Mouse (Mus musculus): ENCODE results near the gene Dhx38. TPM values are rescaled to one million over a fixed set of nuclear protein-coding genes. Genes with fewer than 3 reads are reported as not detected.
A peak's percentile ranks its signal among the peaks of the same experiment; 100 is the strongest.

The Dhx38 gene
- polyA plus RNA-seq, 1 experiment, result 22.1 TPM

DNA sequence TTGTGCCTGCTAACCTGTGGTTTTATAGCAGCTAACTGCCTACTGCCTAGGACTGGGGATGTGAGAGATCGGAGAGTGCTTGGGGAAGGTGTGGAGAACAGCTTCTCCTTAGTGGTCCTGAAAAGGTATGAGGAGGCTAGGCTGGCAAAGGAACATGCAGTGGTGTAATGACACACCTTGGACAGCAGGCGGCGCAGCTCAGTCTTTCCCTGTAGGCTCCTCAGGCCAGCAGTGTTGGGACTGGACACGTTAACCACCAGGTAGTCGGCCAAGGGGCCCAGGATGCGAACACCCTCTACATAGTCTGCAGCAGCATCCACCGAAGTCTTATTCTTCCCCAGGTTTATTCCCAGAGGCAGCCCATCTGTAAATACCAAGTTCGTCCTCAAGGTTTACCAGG, 30.2 kb upstream of the Dhx38 start:
- no peak overlapping the region for H3K27ac ChIP-seq (ENCODE audit: insufficient read depth, low read depth, low read length)
- no peak overlapping the region for H3K4me3 ChIP-seq (ENCODE audit: low read depth, low read length)
- peaks cover 10% of the 10 kb centered on the region for H3K36me3 ChIP-seq (ENCODE audit: control insufficient read depth, insufficient read depth, low read length)
- no peaks in the 10 kb centered on the region for H3K4me1 ChIP-seq (ENCODE audit: control insufficient read depth, insufficient read depth, insufficient read length, low read length)
- no peaks in the 10 kb centered on the region for H3K27me3 ChIP-seq (ENCODE audit: control insufficient read depth, insufficient read depth, low read length)
- WGBS, result 44% methylated on average over 8 of the region's 8 CpGs
- no peak for TF ChIP-seq POLR2A (IDR thresholded peaks at IDR 0.05; ENCODE audit: low read depth, low read length)
- TF ChIP-seq CTCF (IDR thresholded peaks at IDR 0.05; ENCODE audit: extremely low read depth, insufficient read length, insufficient replicate concordance, low read depth, low read length), result peak; percentile 85; the same call in 1 of the 2 replicates

DNA sequence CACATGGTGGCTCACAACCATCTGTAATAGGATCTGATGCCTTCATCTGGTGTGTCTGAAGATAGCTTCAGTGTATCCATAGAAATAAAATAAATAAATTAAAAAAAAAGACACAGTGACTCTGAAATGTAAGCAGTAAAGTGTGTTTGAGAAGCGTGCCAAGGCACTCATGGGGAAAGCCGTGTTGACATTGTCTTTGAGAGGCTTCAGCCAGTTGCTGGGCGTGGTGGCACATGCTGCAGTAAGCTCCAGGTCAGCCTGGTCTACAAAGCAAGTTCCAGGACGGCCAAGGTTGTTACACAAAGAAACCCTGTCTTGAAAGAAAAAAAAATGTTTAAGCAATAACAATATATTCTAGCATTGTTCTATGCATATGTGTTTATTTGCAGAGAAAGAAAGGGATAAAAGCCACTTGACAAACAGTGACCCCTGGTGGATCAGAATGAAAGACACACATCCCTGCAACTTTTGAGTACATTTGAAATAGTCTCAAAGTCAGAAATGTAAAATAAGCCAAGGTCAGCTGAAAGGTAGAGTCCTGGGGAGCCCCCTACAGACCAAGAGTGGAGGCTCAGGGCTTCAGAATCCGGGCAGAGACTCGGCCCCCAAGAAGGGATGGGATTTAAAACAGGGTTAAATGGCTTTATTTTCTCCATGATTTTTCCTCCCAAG, 27.6 kb upstream of the Dhx38 start:
- H3K4me1 ChIP-seq (ENCODE audit: control insufficient read depth, insufficient read depth, insufficient read length, low read length), result no peaks in the 10 kb centered on the region
- TF ChIP-seq CTCF (IDR thresholded peaks at IDR 0.05; ENCODE audit: extremely low read depth, insufficient read length, insufficient replicate concordance, low read depth, low read length) (peak; percentile 18; the same call in 1 of the 2 replicates), POLR2A (IDR thresholded peaks at IDR 0.05; ENCODE audit: low read depth, low read length) (no peak)
- no peaks in the 10 kb centered on the region for H3K27me3 ChIP-seq (ENCODE audit: control insufficient read depth, insufficient read depth, low read length)
- 59% methylated on average over 6 of the region's 6 CpGs for WGBS
- H3K27ac ChIP-seq (ENCODE audit: insufficient read depth, low read depth, low read length), result no peak overlapping the region
- no peak overlapping the region for H3K4me3 ChIP-seq (ENCODE audit: low read depth, low read length)
- H3K36me3 ChIP-seq (ENCODE audit: control insufficient read depth, insufficient read depth, low read length), result peaks cover 8% of the 10 kb centered on the region; the same call in 1 of the 2 replicates

GRCm38 (mm10) chr8:109592164-109592563, 26.5 kb upstream of the Dhx38 start:
- TF ChIP-seq POLR2A (IDR thresholded peaks at IDR 0.05; ENCODE audit: low read depth, low read length) (no peak), CTCF (IDR thresholded peaks at IDR 0.05; ENCODE audit: extremely low read depth, insufficient read length, insufficient replicate concordance, low read depth, low read length) (no peak)
- Histone ChIP-seq H3K27me3 (ENCODE audit: control insufficient read depth, insufficient read depth, low read length) (no peaks in the 10 kb centered on the region), H3K27ac (ENCODE audit: insufficient read depth, low read depth, low read length) (no peak overlapping the region), H3K36me3 (ENCODE audit: control insufficient read depth, insufficient read depth, low read length) (peaks cover 8% of the 10 kb centered on the region; the same call in 1 of the 2 replicates), H3K4me3 (ENCODE audit: low read depth, low read length) (no peak overlapping the region), H3K4me1 (ENCODE audit: control insufficient read depth, insufficient read depth, insufficient read length, low read length) (no peaks in the 10 kb centered on the region)
- WGBS, result 92% methylated on average over 5 of the region's 5 CpGs

DNA sequence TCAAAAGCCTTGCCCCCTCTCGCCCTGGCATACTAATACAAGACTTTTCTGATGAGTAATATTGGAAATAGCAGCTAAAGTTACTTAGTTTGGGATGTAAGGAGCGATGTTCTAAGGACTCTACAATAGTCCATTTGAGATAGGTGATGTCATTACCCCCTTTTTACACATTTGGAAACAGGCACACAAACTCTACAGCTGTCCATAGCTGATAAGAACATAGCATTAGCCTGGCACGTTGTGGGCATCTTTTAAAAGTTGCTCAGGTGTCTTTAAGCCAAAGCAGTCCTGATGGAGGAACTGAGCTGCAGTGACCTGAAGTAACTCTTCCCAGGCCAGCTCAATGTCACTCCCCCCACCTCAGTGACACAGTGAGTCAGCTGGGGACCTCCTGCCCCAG, 25.7 kb upstream of the Dhx38 start:
- Histone ChIP-seq H3K27ac (ENCODE audit: insufficient read depth, low read depth, low read length) (no peak overlapping the region), H3K27me3 (ENCODE audit: control insufficient read depth, insufficient read depth, low read length) (no peaks in the 10 kb centered on the region), H3K36me3 (ENCODE audit: control insufficient read depth, insufficient read depth, low read length) (peaks cover 8% of the 10 kb centered on the region; the same call in 1 of the 2 replicates), H3K4me3 (ENCODE audit: low read depth, low read length) (no peak overlapping the region), H3K4me1 (ENCODE audit: control insufficient read depth, insufficient read depth, insufficient read length, low read length) (no peaks in the 10 kb centered on the region)
- TF ChIP-seq POLR2A (IDR thresholded peaks at IDR 0.05; ENCODE audit: low read depth, low read length), result no peak
- whole genome bisulfite sequencing, result 80% methylated on average over 3 of the region's 3 CpGs

DNA sequence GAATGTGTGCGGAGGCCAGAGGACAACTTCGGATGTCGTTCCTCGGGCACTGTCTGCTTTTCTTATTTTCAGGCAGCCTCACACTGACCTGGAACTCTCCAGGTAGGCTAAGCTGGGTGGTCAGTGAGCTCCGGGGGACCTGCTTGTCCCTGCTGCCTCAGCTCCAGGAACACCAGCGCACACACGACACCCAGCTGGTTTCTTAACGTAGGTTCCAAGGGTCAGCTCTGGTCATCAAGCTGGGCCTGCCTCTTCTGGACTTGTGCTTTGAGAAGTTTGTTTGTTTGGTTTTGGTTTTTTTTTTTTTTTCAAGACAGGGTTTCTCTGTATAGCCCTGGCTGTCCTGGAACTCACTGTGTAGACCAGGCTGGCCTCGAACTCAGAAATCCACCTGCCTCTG, 25.2 kb upstream of the Dhx38 start:
- H3K36me3 ChIP-seq (ENCODE audit: control insufficient read depth, insufficient read depth, low read length), result peaks cover 8% of the 10 kb centered on the region; the same call in 1 of the 2 replicates
- H3K4me3 ChIP-seq (ENCODE audit: low read depth, low read length), result no peak overlapping the region
- TF ChIP-seq CTCF (IDR thresholded peaks at IDR 0.05; ENCODE audit: extremely low read depth, insufficient read length, insufficient replicate concordance, low read depth, low read length) (no peak), POLR2A (IDR thresholded peaks at IDR 0.05; ENCODE audit: low read depth, low read length) (no peak)
- no peaks in the 10 kb centered on the region for H3K27me3 ChIP-seq (ENCODE audit: control insufficient read depth, insufficient read depth, low read length)
- no peaks in the 10 kb centered on the region for H3K4me1 ChIP-seq (ENCODE audit: control insufficient read depth, insufficient read depth, insufficient read length, low read length)
- no peak overlapping the region for H3K27ac ChIP-seq (ENCODE audit: insufficient read depth, low read depth, low read length)
- WGBS, result 83% methylated on average over 9 of the region's 9 CpGs

- Histone ChIP-seq H3K27ac (ENCODE audit: insufficient read depth, low read depth, low read length) (no peak overlapping the region), H3K27me3 (ENCODE audit: control insufficient read depth, insufficient read depth, low read length) (no peaks in the 10 kb centered on the region), H3K4me1 (ENCODE audit: control insufficient read depth, insufficient read depth, insufficient read length, low read length) (no peaks in the 10 kb centered on the region), H3K36me3 (ENCODE audit: control insufficient read depth, insufficient read depth, low read length) (no peaks in the 10 kb centered on the region), H3K4me3 (ENCODE audit: low read depth, low read length) (no peak overlapping the region)
- 28% methylated on average over 7 of the region's 7 CpGs for WGBS
- TF ChIP-seq POLR2A (IDR thresholded peaks at IDR 0.05; ENCODE audit: low read depth, low read length) (no peak), CTCF (IDR thresholded peaks at IDR 0.05; ENCODE audit: extremely low read depth, insufficient read length, insufficient replicate concordance, low read depth, low read length) (no peak)
These were observed 21.4 kb upstream of the Dhx38 start for GRCm38 (mm10) chr8:109586972-109587504.

GRCm38 (mm10) chr8:109585652-109586051, 20.0 kb upstream of the Dhx38 start:
- no peaks in the 10 kb centered on the region for H3K27me3 ChIP-seq (ENCODE audit: control insufficient read depth, insufficient read depth, low read length)
- H3K4me3 ChIP-seq (ENCODE audit: low read depth, low read length), result no peak overlapping the region
- H3K36me3 ChIP-seq (ENCODE audit: control insufficient read depth, insufficient read depth, low read length), result no peaks in the 10 kb centered on the region
- no peak overlapping the region for H3K27ac ChIP-seq (ENCODE audit: insufficient read depth, low read depth, low read length)
- H3K4me1 ChIP-seq (ENCODE audit: control insufficient read depth, insufficient read depth, insufficient read length, low read length), result no peaks in the 10 kb centered on the region
- no peak for TF ChIP-seq POLR2A (IDR thresholded peaks at IDR 0.05; ENCODE audit: low read depth, low read length)
- TF ChIP-seq CTCF (IDR thresholded peaks at IDR 0.05; ENCODE audit: extremely low read depth, insufficient read length, insufficient replicate concordance, low read depth, low read length), result no peak
